Mouse (Mus musculus): Measurements from ENCODE around the gene Bysl.
"Not testable (repeated sequence)": the region's sequence is repeated elsewhere in the genome, so short reads cannot be mapped to it uniquely, and the experiment has no call there.

The Bysl gene

DNA sequence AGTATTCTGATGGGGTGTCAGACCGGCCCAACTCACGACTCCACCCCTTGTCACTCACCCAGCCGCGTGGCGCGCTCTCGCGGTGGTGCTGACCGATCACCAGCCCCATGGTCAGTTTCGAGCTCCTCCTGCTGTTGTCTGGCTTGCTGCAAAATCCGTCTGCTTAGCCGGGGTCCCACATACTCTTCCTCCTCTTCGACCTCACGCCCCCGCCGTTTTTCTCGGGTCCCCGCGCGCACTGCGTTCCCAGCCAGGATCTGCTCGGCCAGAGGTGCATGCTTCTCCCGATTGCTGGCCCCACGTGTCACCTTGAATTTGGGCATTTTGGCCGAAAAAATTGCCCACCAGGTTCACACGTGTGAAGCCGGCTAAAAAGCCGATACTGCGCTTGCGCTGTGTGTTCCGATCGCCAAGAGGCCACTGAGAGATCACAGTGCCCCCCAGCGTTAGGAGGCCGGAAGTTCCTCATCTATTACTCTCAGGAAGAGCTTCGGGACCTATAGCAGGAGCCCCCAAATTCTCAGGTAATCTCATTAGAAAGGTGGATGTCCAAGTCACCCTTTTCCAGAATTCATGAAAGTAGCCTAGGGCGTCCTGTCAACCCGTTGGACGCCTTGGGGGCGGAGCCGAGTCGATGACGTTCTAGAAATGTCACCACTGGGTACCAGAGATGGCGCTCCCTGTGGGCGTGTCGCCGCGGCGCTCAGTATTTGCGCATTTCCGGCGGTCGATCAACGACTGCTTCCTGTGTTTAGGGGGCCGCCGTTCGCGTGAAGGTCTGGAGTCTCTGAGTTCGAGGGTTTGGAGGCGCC, at the start of gene Bysl, which contains the start of the genes Med20 and Gm20517:
TSS of gene Bysl (minus strand) at position 644 of the 812 bp plus-strand sequence.
TSS of gene Med20 (plus strand) at position 734 of the 812 bp plus-strand sequence.
TSS of gene Gm20517 (plus strand) at position 741 of the 812 bp plus-strand sequence.
- peak; percentile 92 for DNase-seq (ENCODE audit: extremely low read depth, insufficient read length, low spot score)

DNA sequence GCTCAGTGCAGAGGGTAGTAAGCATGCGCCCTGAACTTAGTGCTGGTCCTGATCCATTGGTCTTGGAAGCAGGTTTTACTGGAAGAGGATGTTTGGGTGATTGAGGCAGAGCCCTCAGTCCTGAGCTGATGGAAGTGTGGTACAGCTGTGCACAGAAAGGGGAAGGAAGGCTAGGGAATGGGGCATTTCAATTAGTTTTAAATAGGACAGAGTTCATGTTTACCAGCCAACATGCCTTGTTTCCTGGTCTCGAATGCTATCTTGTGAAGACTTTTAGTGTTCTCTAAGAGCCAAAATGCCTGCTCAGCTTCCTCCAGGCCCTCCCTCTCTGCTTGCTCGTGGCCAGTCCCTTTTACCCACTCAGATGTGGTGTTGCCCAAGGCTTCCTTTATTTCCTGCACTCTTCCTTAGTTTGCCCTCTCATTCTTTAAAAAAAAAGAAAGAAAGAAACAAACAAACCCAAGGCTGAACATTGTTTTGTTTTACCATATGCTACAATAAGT, 47.5 kb upstream of the Bysl start:
- no peak for DNase-seq (ENCODE audit: extremely low read depth, insufficient read length, low spot score)

DNA sequence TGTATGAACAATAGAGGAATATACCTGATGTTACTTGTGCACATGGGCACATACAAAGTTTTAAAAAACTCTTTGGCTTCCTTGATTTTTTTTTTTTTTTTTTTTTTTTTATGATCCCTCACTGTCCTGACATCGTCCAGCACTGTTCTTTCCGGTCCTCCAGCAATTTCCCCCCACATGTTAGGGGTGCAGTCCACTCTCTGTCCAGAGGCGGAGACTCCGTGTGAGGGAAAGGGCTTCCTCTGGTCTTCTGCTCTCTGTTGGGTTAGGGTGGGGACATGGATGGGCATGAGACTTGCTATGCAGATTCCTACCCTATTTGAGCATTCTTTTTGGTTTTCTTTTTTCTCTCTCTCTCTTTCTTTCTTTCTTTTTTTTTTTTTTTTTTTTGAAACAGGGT, 46.6 kb upstream of the Bysl start:
- DNase-seq (ENCODE audit: extremely low read depth, insufficient read length, low spot score): no peak

DNA sequence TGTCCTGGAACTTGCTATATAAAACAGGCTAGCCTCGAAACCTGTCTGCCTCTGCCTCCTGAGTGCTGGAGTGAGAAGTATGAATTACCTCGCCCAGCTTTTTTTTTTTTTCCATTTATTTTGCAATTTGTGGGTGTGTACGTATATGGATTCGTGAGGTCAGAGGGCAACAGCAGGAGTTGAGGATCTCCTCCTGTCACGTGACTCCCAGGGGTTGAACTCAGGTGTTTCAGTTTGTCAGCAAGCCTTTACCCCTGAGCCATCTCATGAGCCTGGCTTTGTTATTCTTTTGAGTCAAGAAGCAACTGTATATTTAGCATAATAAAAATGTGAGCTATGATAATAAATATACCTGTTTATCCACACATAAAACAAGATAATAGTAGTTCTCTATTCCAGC, 44.4 kb upstream of the Bysl start:
- DNase-seq (ENCODE audit: extremely low read depth, insufficient read length, low spot score): no peak

DNA sequence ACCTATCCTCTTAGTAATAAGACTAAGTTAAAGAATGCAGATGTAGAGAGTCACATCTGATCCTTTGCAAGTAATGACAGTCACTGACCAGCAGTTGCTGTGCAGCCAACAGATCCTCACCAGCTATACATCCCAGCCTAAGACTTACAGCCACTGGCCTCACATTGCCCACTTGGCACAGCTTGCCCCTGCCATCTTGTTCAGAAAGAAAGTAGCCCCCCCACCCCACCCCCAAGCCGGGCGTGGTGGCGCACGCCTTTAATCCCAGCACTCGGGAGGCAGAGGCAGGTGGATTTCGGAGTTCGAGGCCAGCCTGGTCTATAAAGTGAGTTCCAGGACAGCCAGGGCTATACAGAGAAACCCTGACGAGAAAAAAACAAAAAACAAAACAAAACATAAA, 43.1 kb upstream of the Bysl start:
- DNase-seq (ENCODE audit: extremely low read depth, insufficient read length, low spot score): not testable (repeated sequence)

DNA sequence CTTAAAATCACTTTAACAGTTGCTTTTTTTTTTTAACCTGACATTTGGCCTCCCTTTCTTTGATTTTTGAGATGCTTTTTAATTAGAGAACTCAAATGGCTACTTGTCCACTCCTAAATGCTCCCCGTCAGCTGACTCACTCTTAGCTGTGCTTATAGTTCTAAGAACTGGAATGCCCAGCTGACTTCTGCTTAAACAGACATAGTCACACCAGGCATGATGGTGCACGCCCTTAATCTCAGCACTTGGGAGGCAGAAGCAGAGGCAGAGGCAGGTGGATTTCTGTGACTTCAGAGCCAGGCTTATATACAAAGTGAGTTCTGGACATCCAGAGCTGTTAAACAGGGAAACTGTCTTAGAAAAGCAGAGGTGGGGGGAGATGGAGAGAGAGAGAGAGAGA, 40.7 kb upstream of the Bysl start:
- DNase-seq (ENCODE audit: extremely low read depth, insufficient read length, low spot score): no peak

GRCm38 (mm10) chr17:47648966-47649365, 37.7 kb upstream of the Bysl start:
- no peak for DNase-seq (ENCODE audit: extremely low read depth, insufficient read length, low spot score)

- DNase-seq (ENCODE audit: extremely low read depth, insufficient read length, low spot score): peak; percentile 35
These were observed 35.4 kb upstream of the Bysl start for GRCm38 (mm10) chr17:47646683-47647082.

DNA sequence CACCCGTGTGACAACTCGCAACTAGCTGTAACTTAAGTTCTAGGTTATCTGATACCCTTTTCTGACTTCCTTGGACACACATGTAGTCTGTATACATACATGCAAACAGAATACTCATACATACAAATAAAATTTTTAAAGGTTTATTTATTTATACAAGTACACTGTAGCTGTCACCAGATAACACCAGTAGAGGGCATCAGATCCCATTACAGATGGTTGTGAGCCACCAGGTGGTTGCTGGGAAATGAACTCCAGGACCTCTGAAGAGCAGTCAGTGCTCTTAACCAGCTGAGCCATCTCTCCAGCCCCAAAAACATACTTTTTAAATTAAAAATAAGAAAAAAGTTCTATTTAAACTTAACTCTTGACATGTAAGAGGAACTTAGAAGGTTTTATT, 31.7 kb upstream of the Bysl start:
- DNase-seq (ENCODE audit: extremely low read depth, insufficient read length, low spot score): no peak

GRCm38 (mm10) chr17:47633999-47634770, 22.9 kb upstream of the Bysl start:
- DNase-seq (ENCODE audit: extremely low read depth, insufficient read length, low spot score): no peak

- no peak for DNase-seq (ENCODE audit: extremely low read depth, insufficient read length, low spot score)
These were observed 21.0 kb upstream of the Bysl start for GRCm38 (mm10) chr17:47632181-47632840.

GRCm38 (mm10) chr17:47630678-47631065, 19.4 kb upstream of the Bysl start, which contains the start of gene Usp49:
Usp49 (plus strand) TSS chr17:47630690.
- no peak for DNase-seq (ENCODE audit: extremely low read depth, insufficient read length, low spot score)

GRCm38 (mm10) chr17:47629717-47630677, 18.7 kb upstream of the Bysl start:
- no peak for DNase-seq (ENCODE audit: extremely low read depth, insufficient read length, low spot score)

- peak; percentile 96 for DNase-seq (ENCODE audit: extremely low read depth, insufficient read length, low spot score)
These were observed 17.8 kb upstream of the Bysl start for GRCm38 (mm10) chr17:47628851-47629676.

GRCm38 (mm10) chr17:47627791-47628190, 16.5 kb upstream of the Bysl start:
- no peak for DNase-seq (ENCODE audit: extremely low read depth, insufficient read length, low spot score)

GRCm38 (mm10) chr17:47626031-47626430, 14.7 kb upstream of the Bysl start:
- no peak for DNase-seq (ENCODE audit: extremely low read depth, insufficient read length, low spot score)

- no peak for DNase-seq (ENCODE audit: extremely low read depth, insufficient read length, low spot score)
These were observed 13.8 kb upstream of the Bysl start for GRCm38 (mm10) chr17:47625088-47625487.

GRCm38 (mm10) chr17:47624572-47624971, 13.3 kb upstream of the Bysl start:
- DNase-seq (ENCODE audit: extremely low read depth, insufficient read length, low spot score): not testable (repeated sequence)
